Mouse (Mus musculus) forebrain, embryonic 16.5 days (tissue): ENCODE measurements around the gene Arhgef10l. TPM values are rescaled to one million over a fixed set of nuclear protein-coding genes. Genes with fewer than 3 reads are reported as not detected.

Experiments
- ATAC-seq: fragments of 200-750 bp; cut with Nextera tagmentation; 2 replicates; pipeline ENCODE4 v1.8.0; 2017; ENCODE audit warnings: mild to moderate bottlenecking, moderate library complexity
- H3K27ac ChIP-seq: fragments of 300-500 bp; sonication (generic); 2 replicates; pipeline ENCODE4 v1.5.1; 2014; ENCODE audit warnings: low read length, control low read depth
- H3K27me3 ChIP-seq: fragments of 300-500 bp; sonication (generic); replicated peaks from 2 replicates; pipeline ENCODE4 v1.6.1; 2014; ENCODE audit warnings: low read length; ENCODE audit not compliant: control insufficient read depth, insufficient read depth
- H3K36me3 ChIP-seq: fragments of 300-500 bp; sonication (generic); 2 replicates; pipeline ENCODE4 v1.6.1; 2014; ENCODE audit not compliant: control insufficient read depth, insufficient read depth
- H3K4me1 ChIP-seq: fragments of 300-500 bp; sonication (generic); replicated peaks from 2 replicates; pipeline ENCODE4 v1.6.1; 2014; ENCODE audit warnings: low read length; ENCODE audit not compliant: control insufficient read depth, insufficient read depth
- H3K4me2 ChIP-seq: fragments of 300-500 bp; sonication (generic); 2 replicates; pipeline ENCODE4 v1.6.1; 2014; ENCODE audit warnings: mild to moderate bottlenecking, low read length, control low read depth
- H3K4me3 ChIP-seq: fragments of 300-500 bp; sonication (generic); replicated peaks from 2 replicates; pipeline ENCODE4 v1.5.1; 2014; ENCODE audit warnings: mild to moderate bottlenecking, low read length, control low read depth
- H3K9ac ChIP-seq: fragments of 300-500 bp; sonication (generic); replicated peaks from 2 replicates; pipeline ENCODE4 v1.6.1; 2014; ENCODE audit warnings: low read depth, low read length, control low read depth
- H3K9me3 ChIP-seq: fragments of 300-500 bp; sonication (generic); 2 replicates; pipeline ENCODE4 v1.6.1; 2016; ENCODE audit warnings: low read length; ENCODE audit not compliant: control insufficient read depth
- WGBS: fragments of 180-500 bp; shearing (Covaris S2); extraction: QIAGEN DNeasy Blood & Tissue Kit; methylation state at CpG from one replicate; pipeline ENCODE4 v1.1.7; 2014; 5-methylcytosine and 5-hydroxymethylcytosine counted together
- polyA plus RNA-seq: library from polyadenylated mRNA; unstranded; fragments of >200 nt; fragmentation: Nextera tagmentation; extraction: Ambion mirVana; gene quantifications from 2 replicates; pipeline ENCODE4 v1.2.1, GENCODE M21; 2015

Gene Arhgef10l
- polyA plus RNA-seq, 1 experiment from 2014 or later: 23.0 TPM

GRCm38 (mm10) chr4:140593771-140594505, 71.9 kb downstream of the Arhgef10l start:
- Histone ChIP-seq H3K4me3 (no peak overlapping the region), H3K27me3 (no peaks in the 10 kb centered on the region), H3K9ac (no peak overlapping the region), H3K4me1 (no peaks in the 10 kb centered on the region), H3K27ac (no peak overlapping the region), H3K9me3 (peaks cover 3% of the 10 kb centered on the region; the same call in 1 of the 2 replicates), H3K4me2 (no peak overlapping the region), H3K36me3 (peaks cover 16% of the 10 kb centered on the region)
- ATAC-seq: no peak
- 85% methylated on average over 14 of the region's 14 CpGs for WGBS

DNA sequence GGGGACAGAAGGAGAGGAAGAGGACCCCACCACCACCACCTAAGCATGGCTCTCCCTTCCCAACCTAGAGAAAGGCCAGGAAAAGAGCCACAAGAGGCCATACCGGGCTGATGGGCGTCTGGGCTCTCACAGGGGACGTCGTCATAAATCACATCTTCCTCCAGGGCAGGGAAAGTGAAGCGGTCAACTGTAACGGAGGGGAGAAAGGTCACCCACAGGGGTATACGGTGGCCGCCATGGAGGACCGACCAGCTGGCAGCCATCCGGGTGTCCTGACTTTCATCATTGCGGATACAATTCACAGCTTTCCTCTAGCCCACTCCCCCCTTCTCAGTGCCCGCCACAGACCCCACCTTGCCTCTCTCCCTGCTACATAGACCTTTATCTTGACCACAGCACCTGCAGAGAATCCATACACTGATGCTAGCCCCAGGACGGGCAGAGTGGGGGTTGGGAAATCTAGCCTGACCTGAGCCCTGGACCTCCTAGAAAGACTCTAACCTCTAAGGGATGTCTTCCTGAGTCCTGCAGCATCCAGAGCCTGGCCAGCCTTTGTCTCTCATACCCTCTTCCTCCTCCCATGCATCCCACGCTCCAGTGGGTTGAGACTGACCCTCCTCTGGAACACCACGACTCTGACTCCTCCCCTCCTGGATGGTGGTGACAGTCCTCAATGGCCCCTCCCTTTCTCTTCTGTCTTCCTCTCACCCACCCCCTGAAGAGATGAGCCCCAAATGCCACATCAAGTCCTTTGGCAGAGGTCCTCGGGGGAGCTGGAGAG, 72.6 kb downstream of the Arhgef10l start:
- Histone ChIP-seq H3K27me3 (no peaks in the 10 kb centered on the region), H3K4me3 (no peak overlapping the region), H3K4me2 (no peak overlapping the region), H3K36me3 (peaks cover 14% of the 10 kb centered on the region), H3K9me3 (peaks cover 3% of the 10 kb centered on the region; the same call in 1 of the 2 replicates), H3K27ac (no peak overlapping the region), H3K4me1 (no peaks in the 10 kb centered on the region), H3K9ac (no peak overlapping the region)
- no peak for ATAC-seq
- 86% methylated on average over 16 of the region's 16 CpGs for WGBS

- Histone ChIP-seq H3K27me3 (no peaks in the 10 kb centered on the region), H3K4me3 (no peak overlapping the region), H3K9ac (no peak overlapping the region), H3K9me3 (peaks cover 3% of the 10 kb centered on the region; the same call in 1 of the 2 replicates), H3K4me1 (no peaks in the 10 kb centered on the region), H3K36me3 (peaks cover 13% of the 10 kb centered on the region), H3K4me2 (no peak overlapping the region), H3K27ac (no peak overlapping the region)
- WGBS: 23% methylated on average over 11 of the region's 11 CpGs
- peak; percentile 68; the same call in 1 of the 2 replicates for ATAC-seq
Measured at GRCm38 (mm10) chr4:140592217-140592759, 73.5 kb downstream of the Arhgef10l start.

DNA sequence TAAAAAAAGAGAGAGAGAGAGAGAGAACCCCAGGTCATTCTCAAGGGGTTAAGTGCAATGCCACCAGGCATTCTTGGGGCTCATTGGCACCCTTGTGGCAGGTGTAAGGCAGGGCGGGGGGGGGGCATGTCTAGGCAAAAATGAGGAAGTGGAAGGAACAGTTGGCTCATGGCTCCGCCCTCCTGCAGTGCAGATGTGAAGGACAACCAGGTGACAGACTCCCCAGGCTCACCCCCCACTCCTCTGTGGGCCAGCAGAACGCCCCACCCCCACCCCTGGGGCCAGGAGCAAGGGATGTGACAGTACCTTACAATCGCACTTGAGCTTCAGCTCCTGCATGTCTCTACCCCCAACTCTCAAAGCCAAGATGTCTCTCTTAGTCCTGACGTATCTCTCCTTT, 79.3 kb downstream of the Arhgef10l start:
- peaks cover 3% of the 10 kb centered on the region; the same call in 1 of the 2 replicates for H3K4me1 ChIP-seq
- H3K36me3 ChIP-seq: peaks cover 4% of the 10 kb centered on the region; the same call in 1 of the 2 replicates
- no peak overlapping the region for H3K4me3 ChIP-seq
- no peak for ATAC-seq
- WGBS: 89% methylated on average over 5 of the region's 5 CpGs
- H3K9ac ChIP-seq: no peak overlapping the region
- H3K9me3 ChIP-seq: no peaks in the 10 kb centered on the region
- no peak overlapping the region for H3K4me2 ChIP-seq
- H3K27me3 ChIP-seq: no peaks in the 10 kb centered on the region
- no peak overlapping the region for H3K27ac ChIP-seq

GRCm38 (mm10) chr4:140584240-140584639, 81.6 kb downstream of the Arhgef10l start:
- no peak for ATAC-seq
- Histone ChIP-seq H3K4me2 (no peak overlapping the region), H3K4me3 (no peak overlapping the region), H3K4me1 (peaks cover 9% of the 10 kb centered on the region; the same call in 1 of the 2 replicates), H3K9me3 (no peaks in the 10 kb centered on the region), H3K27ac (no peak overlapping the region), H3K9ac (no peak overlapping the region), H3K36me3 (peaks cover 6% of the 10 kb centered on the region; the same call in 1 of the 2 replicates), H3K27me3 (no peaks in the 10 kb centered on the region)
- 75% methylated on average over 5 of the region's 5 CpGs for WGBS

DNA sequence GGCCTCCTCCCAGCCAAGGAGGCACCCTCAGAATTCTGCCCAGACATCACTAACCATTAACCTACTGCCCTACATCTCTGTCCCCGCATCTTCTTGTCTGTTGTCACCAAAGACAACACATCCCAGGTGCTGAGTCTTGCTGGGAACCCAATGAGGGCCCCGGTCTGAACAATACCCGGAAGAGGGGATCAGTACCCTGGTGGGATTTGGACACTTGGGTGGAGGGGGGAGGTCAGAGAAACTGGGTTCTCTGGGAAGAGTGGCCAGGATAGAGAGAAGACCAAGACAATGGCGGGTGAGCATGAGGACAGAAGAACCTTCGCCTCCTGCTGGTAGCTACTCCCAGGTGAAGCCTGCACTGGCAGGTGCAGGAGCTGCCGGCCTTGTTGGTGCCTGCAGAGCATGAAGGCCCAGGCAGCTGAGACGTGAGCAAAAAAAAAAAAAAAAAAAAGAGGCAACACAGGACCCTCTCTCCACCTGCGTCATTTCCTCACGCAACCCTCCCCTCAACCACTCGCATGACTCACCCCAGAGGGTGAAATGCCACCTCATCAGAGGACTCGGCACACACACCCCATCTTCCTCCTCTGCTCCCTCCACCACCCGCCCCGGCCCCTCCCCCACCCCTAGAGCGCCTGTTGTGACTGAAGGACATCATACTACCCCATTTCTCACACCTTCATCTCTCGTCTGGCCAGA, 83.3 kb downstream of the Arhgef10l start:
- Histone ChIP-seq H3K9me3 (no peaks in the 10 kb centered on the region), H3K27ac (no peak overlapping the region), H3K27me3 (no peaks in the 10 kb centered on the region), H3K9ac (no peak overlapping the region), H3K36me3 (peaks cover 7% of the 10 kb centered on the region), H3K4me1 (peaks cover 9% of the 10 kb centered on the region; the same call in 1 of the 2 replicates), H3K4me2 (no peak overlapping the region), H3K4me3 (no peak overlapping the region)
- 87% methylated on average over 15 of the region's 15 CpGs for WGBS
- ATAC-seq: no peak

DNA sequence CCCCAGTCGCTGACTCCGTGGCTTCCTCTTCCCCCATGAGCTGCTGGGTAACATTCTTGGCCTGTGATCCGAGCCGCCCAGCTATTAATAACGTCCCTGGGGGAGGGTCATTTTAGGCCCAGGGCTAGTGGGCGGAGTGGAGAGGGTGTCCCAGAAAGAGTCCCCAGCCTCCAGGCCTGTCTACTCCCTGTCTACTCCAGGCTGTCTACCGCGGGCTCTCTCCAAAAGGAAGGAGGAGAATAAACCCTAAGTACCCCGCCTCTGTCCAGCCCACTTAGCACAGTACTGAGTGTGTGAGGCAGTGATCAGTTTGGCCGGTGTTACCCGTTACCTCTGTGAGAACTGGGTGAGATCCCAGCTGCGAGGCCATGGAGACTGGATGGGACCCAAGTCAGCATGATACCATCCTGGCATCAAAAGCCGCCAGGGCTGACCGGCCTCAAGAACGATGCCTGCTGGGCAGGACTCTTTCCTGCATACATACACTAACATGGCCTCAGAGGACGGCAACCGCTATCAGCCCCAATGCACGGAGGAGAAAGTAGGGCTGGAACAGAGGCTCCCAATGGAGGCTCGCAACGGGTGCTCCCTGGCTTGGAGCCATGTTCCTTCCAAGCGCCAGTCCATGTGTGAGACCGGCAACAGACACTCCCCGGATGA, 84.0 kb downstream of the Arhgef10l start:
- 64% methylated on average over 23 of the region's 23 CpGs for WGBS
- Histone ChIP-seq H3K36me3 (peaks cover 9% of the 10 kb centered on the region), H3K9ac (no peak overlapping the region), H3K27ac (no peak overlapping the region), H3K4me2 (no peak overlapping the region), H3K4me3 (no peak overlapping the region), H3K9me3 (no peaks in the 10 kb centered on the region), H3K4me1 (peaks cover 9% of the 10 kb centered on the region; the same call in 1 of the 2 replicates), H3K27me3 (no peaks in the 10 kb centered on the region)
- ATAC-seq: no peak

- Histone ChIP-seq H3K4me2 (no peak overlapping the region), H3K4me3 (no peak overlapping the region), H3K9ac (no peak overlapping the region), H3K27me3 (no peaks in the 10 kb centered on the region), H3K9me3 (no peaks in the 10 kb centered on the region), H3K36me3 (peaks cover 9% of the 10 kb centered on the region), H3K27ac (no peak overlapping the region), H3K4me1 (peaks cover 9% of the 10 kb centered on the region; the same call in 1 of the 2 replicates)
- 83% methylated on average over 16 of the region's 16 CpGs for WGBS
- no peak for ATAC-seq
Measured at GRCm38 (mm10) chr4:140581341-140581729, 84.5 kb downstream of the Arhgef10l start.
